Mouse (Mus musculus): ENCODE measurements around the gene Fgfr2. TPM values are rescaled to one million over a fixed set of nuclear protein-coding genes. Genes with fewer than 3 reads are reported as not detected.
A peak's percentile ranks its signal among the peaks of the same experiment; 100 is the strongest.

The Fgfr2 gene
- polyA plus RNA-seq, 1 experiment: 1.7 TPM

GRCm38 (mm10) chr7:133035901-133036300 is 87.2 kb downstream of the Fgfr2 start:
- H3K27me3 ChIP-seq (ENCODE audit: control insufficient read depth, insufficient read depth, insufficient read length): no peaks in the 10 kb centered on the region
- no peak overlapping the region for H3K4me3 ChIP-seq (ENCODE audit: insufficient read depth, poor library complexity, severe bottlenecking)
- peaks cover 4% of the 10 kb centered on the region for H3K36me3 ChIP-seq (ENCODE audit: control insufficient read depth, insufficient read depth)
- H3K79me2 ChIP-seq (ENCODE audit: control insufficient read depth, insufficient read depth): peaks cover 83% of the 10 kb centered on the region
- peaks cover 12% of the 10 kb centered on the region for H3K79me3 ChIP-seq (ENCODE audit: low read depth)
- TF ChIP-seq MYOD1 (IDR thresholded peaks at IDR 0.05; ENCODE audit: control insufficient read depth, insufficient read length, low read depth) (no peak), MAX (IDR thresholded peaks at IDR 0.05) (no peak), CTCF (IDR thresholded peaks at IDR 0.05; ENCODE audit: control insufficient read depth, insufficient read depth, insufficient read length) (no peak), USF1 (IDR thresholded peaks at IDR 0.05; ENCODE audit: low read depth) (no peak), CEBPB (IDR thresholded peaks at IDR 0.05; ENCODE audit: low read depth) (no peak), FOSL1 (IDR thresholded peaks at IDR 0.05; ENCODE audit: insufficient read depth, low read length, poor library complexity, severe bottlenecking) (no peak), MYOG (IDR thresholded peaks at IDR 0.05; ENCODE audit: control insufficient read depth, extremely low read depth, insufficient read length) (no peak)
- H3ac ChIP-seq (ENCODE audit: control insufficient read depth, insufficient read length, low read depth): no peak overlapping the region

- Histone ChIP-seq H3K79me3 (ENCODE audit: low read depth) (peaks cover 17% of the 10 kb centered on the region), H3K36me3 (ENCODE audit: control insufficient read depth, insufficient read depth) (peaks cover 4% of the 10 kb centered on the region), H3ac (ENCODE audit: control insufficient read depth, insufficient read length, low read depth) (no peak overlapping the region), H3K4me3 (ENCODE audit: insufficient read depth, poor library complexity, severe bottlenecking) (no peak overlapping the region), H3K27me3 (ENCODE audit: control insufficient read depth, insufficient read depth, insufficient read length) (no peaks in the 10 kb centered on the region), H3K79me2 (ENCODE audit: control insufficient read depth, insufficient read depth) (peaks cover 87% of the 10 kb centered on the region)
- TF ChIP-seq MAX (IDR thresholded peaks at IDR 0.05) (no peak), MYOD1 (IDR thresholded peaks at IDR 0.05; ENCODE audit: control insufficient read depth, insufficient read length, low read depth) (no peak), MYOG (IDR thresholded peaks at IDR 0.05; ENCODE audit: control insufficient read depth, extremely low read depth, insufficient read length) (no peak), FOSL1 (IDR thresholded peaks at IDR 0.05; ENCODE audit: insufficient read depth, low read length, poor library complexity, severe bottlenecking) (no peak), CTCF (IDR thresholded peaks at IDR 0.05; ENCODE audit: control insufficient read depth, insufficient read depth, insufficient read length) (peak; percentile 70)
Observed at GRCm38 (mm10) chr7:133032589-133033203, 90.5 kb downstream of the Fgfr2 start.

- no peak overlapping the region for H3K4me3 ChIP-seq (ENCODE audit: insufficient read depth, poor library complexity, severe bottlenecking)
- peaks cover 26% of the 10 kb centered on the region for H3K79me3 ChIP-seq (ENCODE audit: low read depth)
- no peak overlapping the region for H3ac ChIP-seq (ENCODE audit: control insufficient read depth, insufficient read length, low read depth)
- H3K79me2 ChIP-seq (ENCODE audit: control insufficient read depth, insufficient read depth): peaks cover 83% of the 10 kb centered on the region
- H3K27me3 ChIP-seq (ENCODE audit: control insufficient read depth, insufficient read depth, insufficient read length): no peaks in the 10 kb centered on the region
- TF ChIP-seq MYOD1 (IDR thresholded peaks at IDR 0.05; ENCODE audit: control insufficient read depth, insufficient read length, low read depth) (no peak), FOSL1 (IDR thresholded peaks at IDR 0.05; ENCODE audit: insufficient read depth, low read length, poor library complexity, severe bottlenecking) (no peak), MYOG (IDR thresholded peaks at IDR 0.05; ENCODE audit: control insufficient read depth, extremely low read depth, insufficient read length) (no peak), CTCF (IDR thresholded peaks at IDR 0.05; ENCODE audit: control insufficient read depth, insufficient read depth, insufficient read length) (no peak), USF1 (IDR thresholded peaks at IDR 0.05; ENCODE audit: low read depth) (no peak), CEBPB (IDR thresholded peaks at IDR 0.05; ENCODE audit: low read depth) (no peak), MAX (IDR thresholded peaks at IDR 0.05) (no peak)
- H3K36me3 ChIP-seq (ENCODE audit: control insufficient read depth, insufficient read depth): peaks cover 4% of the 10 kb centered on the region
Observed at GRCm38 (mm10) chr7:133029496-133030047, 93.6 kb downstream of the Fgfr2 start.

- Histone ChIP-seq H3K79me3 (ENCODE audit: low read depth) (peaks cover 24% of the 10 kb centered on the region), H3K4me3 (ENCODE audit: insufficient read depth, poor library complexity, severe bottlenecking) (no peak overlapping the region), H3K79me2 (ENCODE audit: control insufficient read depth, insufficient read depth) (peaks cover 80% of the 10 kb centered on the region), H3K27me3 (ENCODE audit: control insufficient read depth, insufficient read depth, insufficient read length) (no peaks in the 10 kb centered on the region), H3ac (ENCODE audit: control insufficient read depth, insufficient read length, low read depth) (no peak overlapping the region), H3K36me3 (ENCODE audit: control insufficient read depth, insufficient read depth) (peaks cover 4% of the 10 kb centered on the region)
- TF ChIP-seq FOSL1 (IDR thresholded peaks at IDR 0.05; ENCODE audit: insufficient read depth, low read length, poor library complexity, severe bottlenecking) (no peak), MYOG (IDR thresholded peaks at IDR 0.05; ENCODE audit: control insufficient read depth, extremely low read depth, insufficient read length) (no peak), USF1 (IDR thresholded peaks at IDR 0.05; ENCODE audit: low read depth) (no peak), CEBPB (IDR thresholded peaks at IDR 0.05; ENCODE audit: low read depth) (no peak), CTCF (IDR thresholded peaks at IDR 0.05; ENCODE audit: control insufficient read depth, insufficient read depth, insufficient read length) (no peak), MAX (IDR thresholded peaks at IDR 0.05) (no peak), MYOD1 (IDR thresholded peaks at IDR 0.05; ENCODE audit: control insufficient read depth, insufficient read length, low read depth) (no peak)
Observed at GRCm38 (mm10) chr7:133029004-133029403, 94.1 kb downstream of the Fgfr2 start.

GRCm38 (mm10) chr7:133027930-133028329 is 95.2 kb downstream of the Fgfr2 start:
- H3K79me2 ChIP-seq (ENCODE audit: control insufficient read depth, insufficient read depth): peaks cover 78% of the 10 kb centered on the region
- no peaks in the 10 kb centered on the region for H3K27me3 ChIP-seq (ENCODE audit: control insufficient read depth, insufficient read depth, insufficient read length)
- H3ac ChIP-seq (ENCODE audit: control insufficient read depth, insufficient read length, low read depth): no peak overlapping the region
- H3K79me3 ChIP-seq (ENCODE audit: low read depth): peaks cover 26% of the 10 kb centered on the region
- H3K4me3 ChIP-seq (ENCODE audit: insufficient read depth, poor library complexity, severe bottlenecking): no peak overlapping the region
- peaks cover 4% of the 10 kb centered on the region for H3K36me3 ChIP-seq (ENCODE audit: control insufficient read depth, insufficient read depth)
- TF ChIP-seq MYOD1 (IDR thresholded peaks at IDR 0.05; ENCODE audit: control insufficient read depth, insufficient read length, low read depth): no peak
- no peak for TF ChIP-seq USF1 (IDR thresholded peaks at IDR 0.05; ENCODE audit: low read depth)
- TF ChIP-seq FOSL1 (IDR thresholded peaks at IDR 0.05; ENCODE audit: insufficient read depth, low read length, poor library complexity, severe bottlenecking): no peak
- no peak for TF ChIP-seq CTCF (IDR thresholded peaks at IDR 0.05; ENCODE audit: control insufficient read depth, insufficient read depth, insufficient read length)
- TF ChIP-seq CEBPB (IDR thresholded peaks at IDR 0.05; ENCODE audit: low read depth): no peak
- TF ChIP-seq MAX (IDR thresholded peaks at IDR 0.05): no peak
- TF ChIP-seq MYOG (IDR thresholded peaks at IDR 0.05; ENCODE audit: control insufficient read depth, extremely low read depth, insufficient read length): no peak
